Mouse (Mus musculus) bone marrow, adult 2 months (tissue): ENCODE data around the gene Mitd1. TPM values are rescaled to one million over a fixed set of nuclear protein-coding genes. Genes with fewer than 3 reads are reported as not detected.

Source experiments
- H3K27ac ChIP-seq: fragments of 200-500 bp; 2 replicates; pipeline ENCODE4 v1.5.1; 2012; ENCODE audit warnings: low read depth, mild to moderate bottlenecking, control low read depth, inconsistent platforms, low read length; ENCODE audit not compliant: control insufficient read depth, poor library complexity, insufficient read depth
- H3K4me1 ChIP-seq: fragments of 200-500 bp; 2 replicates; pipeline ENCODE4 v1.6.1; 2011; ENCODE audit warnings: low read length; ENCODE audit not compliant: control insufficient read depth, insufficient read depth
- H3K4me3 ChIP-seq: fragments of 200-500 bp; replicated peaks from 2 replicates; pipeline ENCODE3; 2011; ENCODE audit warnings: mild to moderate bottlenecking, low read depth, low read length, control low read depth; ENCODE audit not compliant: control insufficient read depth
- CTCF ChIP-seq: fragments of 200-500 bp; IDR thresholded peaks from 2 replicates; pipeline ENCODE4 v1.5.1; 2011; ENCODE audit warnings: low read length, control low read depth; ENCODE audit not compliant: control insufficient read depth, insufficient read depth
- POLR2A ChIP-seq: fragments of 200-500 bp; IDR thresholded peaks from 2 replicates; pipeline ENCODE4 v1.6.1; 2011; ENCODE audit warnings: low read depth, mild to moderate bottlenecking, control low read depth, low read length, borderline replicate concordance; ENCODE audit not compliant: control insufficient read depth
- WGBS: fragments of 180-500 bp; shearing (Covaris S2); methylation state at CpG from one replicate; pipeline ENCODE4 v1.1.7; 2018; 5-methylcytosine and 5-hydroxymethylcytosine counted together
- polyA plus RNA-seq: library from polyadenylated mRNA; stranded (reverse); fragments of >200 nt; gene quantifications from 2 replicates; pipeline ENCODE4 v1.2.4, GENCODE M21; 2011; ENCODE audit warnings: low replicate concordance; ENCODE audit not compliant: missing spikeins, insufficient read depth, insufficient read length

Mitd1 gene
- polyA plus RNA-seq, 1 experiment, result 15.3 TPM

DNA sequence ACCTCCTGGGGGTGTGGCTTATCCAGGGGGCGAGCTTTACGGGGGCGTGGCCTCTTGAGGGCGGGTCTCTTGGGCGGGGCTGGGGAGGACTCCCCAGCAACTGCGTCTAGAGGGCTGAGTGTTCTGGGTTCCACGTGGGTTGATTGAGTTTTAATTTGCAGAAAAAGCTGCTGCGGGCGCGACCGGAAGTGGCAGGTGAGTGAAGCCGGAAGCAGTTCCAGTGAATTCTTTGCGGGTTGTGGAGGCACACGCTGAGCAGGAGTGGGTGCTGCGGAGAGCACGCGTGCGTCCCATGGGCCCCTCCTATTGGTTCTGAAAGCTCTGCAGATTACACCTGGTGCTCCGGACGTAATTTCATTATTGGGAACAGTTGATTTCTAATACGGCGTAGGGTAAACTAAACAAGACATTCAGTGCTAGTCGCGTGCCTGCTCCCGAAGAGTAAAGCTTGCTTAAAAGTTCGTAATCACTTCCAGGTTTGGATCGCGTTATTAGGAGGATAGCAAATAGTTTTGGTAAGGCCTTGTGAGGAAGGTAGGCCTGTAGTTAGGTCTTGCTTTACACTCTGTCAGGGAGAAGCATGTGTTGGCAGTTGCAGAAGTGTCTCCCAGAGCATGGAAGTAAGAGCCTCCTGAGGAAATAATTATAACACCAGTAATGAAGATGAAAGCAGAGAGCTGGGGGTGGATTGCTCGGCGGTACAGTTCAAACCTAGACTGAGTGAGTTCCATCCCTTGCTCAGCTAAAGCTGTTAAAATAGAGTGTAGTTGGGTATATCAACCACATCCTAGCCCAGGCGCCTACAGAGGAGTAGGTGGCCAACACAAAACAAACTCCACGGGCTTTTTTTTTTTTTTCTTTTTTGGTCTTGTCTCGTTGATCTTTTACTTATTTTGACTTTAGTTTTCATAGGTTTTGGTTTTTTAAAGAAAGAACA, 17.8 kb downstream of the Mitd1 start:
- peaks cover 3% of the 10 kb centered on the region for H3K4me1 ChIP-seq
- H3K27ac ChIP-seq, result no peak overlapping the region
- WGBS, result 2% methylated on average over 33 of the region's 33 CpGs
- H3K4me3 ChIP-seq, result peak overlapping the region; percentile 76
- no peak for TF ChIP-seq POLR2A
- no peak for TF ChIP-seq CTCF

DNA sequence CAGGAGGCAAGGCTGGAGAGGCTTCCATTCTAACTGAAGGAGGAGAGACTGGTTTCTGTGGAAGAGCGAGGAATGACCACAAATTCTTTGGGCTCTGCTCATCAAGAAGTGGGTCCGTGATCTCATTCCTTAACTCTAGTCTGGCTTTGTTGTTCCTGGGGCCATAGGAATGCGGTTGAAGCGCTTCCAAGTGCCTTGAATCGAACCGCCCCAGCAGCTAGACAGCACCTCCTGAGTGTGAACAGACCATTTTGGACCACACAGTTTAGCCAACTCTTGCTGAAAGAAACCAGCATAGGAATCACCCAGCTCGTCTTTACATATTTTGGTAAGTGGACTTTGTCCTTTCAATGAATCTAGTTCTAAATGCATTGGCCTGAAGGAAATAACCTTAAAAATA, 18.5 kb downstream of the Mitd1 start, which contains the start of gene Lipt1:
Gene Lipt1 (plus strand): TSS at position 35 of the 400 bp plus-strand sequence.
- no peak for TF ChIP-seq CTCF
- TF ChIP-seq POLR2A, result no peak

DNA sequence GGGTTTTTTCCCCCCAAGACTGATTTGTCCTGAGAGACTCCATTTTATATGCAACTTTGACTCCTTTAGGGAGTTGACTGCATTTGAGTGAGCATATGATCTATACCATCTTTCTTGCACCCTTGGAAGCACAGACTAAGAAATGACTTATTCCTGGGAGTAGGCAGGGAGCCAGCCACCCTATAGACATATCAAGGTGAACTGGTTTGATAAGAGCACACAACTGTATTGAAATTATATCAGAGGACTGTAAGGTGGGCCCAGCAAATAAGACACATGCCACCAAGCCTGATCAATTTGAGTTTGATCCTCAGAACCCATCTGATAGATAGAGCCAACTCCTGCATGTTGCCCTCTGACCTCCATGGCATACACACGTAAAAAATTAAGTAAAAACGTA, 20.8 kb downstream of the Mitd1 start:
- 77% methylated on average over 2 of the region's 2 CpGs for whole genome bisulfite sequencing
- H3K27ac ChIP-seq, result no peak overlapping the region
- peaks cover 3% of the 10 kb centered on the region for H3K4me1 ChIP-seq
- TF ChIP-seq POLR2A (no peak), CTCF (no peak)
- no peak overlapping the region for H3K4me3 ChIP-seq

More for the DNA sequence above, 18.5 kb downstream of the Mitd1 start, which contains the start of gene Lipt1:
- Histone ChIP-seq H3K4me1 (peaks cover 3% of the 10 kb centered on the region), H3K4me3 (peak within 1 kb of the TSS; percentile 76), H3K27ac (peak within 1 kb of the TSS; percentile 41; the same call in 1 of the 2 replicates)
- WGBS, result 25% methylated on average over 7 of the region's 7 CpGs

DNA sequence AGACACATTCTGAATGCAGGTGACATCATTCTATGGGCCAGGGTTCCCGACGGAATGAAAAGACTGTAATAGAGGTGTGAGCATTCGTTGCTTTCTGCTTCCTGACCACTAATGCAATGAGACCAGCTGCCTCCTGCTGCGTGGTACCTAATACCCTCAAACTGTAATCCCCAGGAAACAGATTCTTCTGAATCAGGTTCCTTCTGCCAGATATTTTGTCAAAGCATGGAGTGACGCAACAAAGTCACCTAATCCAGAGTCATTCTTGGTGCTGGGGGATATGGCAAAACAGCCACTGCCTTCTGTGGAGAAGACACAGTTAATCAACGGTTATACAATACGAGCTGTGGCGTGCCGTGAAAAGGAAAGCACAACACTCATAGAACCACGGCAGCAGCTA, 21.6 kb downstream of the Mitd1 start:
- H3K4me3 ChIP-seq, result peak overlapping the region; percentile 39
- WGBS, result 11% methylated on average over 10 of the region's 10 CpGs
- peaks cover 3% of the 10 kb centered on the region for H3K4me1 ChIP-seq
- H3K27ac ChIP-seq, result no peak overlapping the region
- no peak for TF ChIP-seq CTCF
- TF ChIP-seq POLR2A, result no peak

DNA sequence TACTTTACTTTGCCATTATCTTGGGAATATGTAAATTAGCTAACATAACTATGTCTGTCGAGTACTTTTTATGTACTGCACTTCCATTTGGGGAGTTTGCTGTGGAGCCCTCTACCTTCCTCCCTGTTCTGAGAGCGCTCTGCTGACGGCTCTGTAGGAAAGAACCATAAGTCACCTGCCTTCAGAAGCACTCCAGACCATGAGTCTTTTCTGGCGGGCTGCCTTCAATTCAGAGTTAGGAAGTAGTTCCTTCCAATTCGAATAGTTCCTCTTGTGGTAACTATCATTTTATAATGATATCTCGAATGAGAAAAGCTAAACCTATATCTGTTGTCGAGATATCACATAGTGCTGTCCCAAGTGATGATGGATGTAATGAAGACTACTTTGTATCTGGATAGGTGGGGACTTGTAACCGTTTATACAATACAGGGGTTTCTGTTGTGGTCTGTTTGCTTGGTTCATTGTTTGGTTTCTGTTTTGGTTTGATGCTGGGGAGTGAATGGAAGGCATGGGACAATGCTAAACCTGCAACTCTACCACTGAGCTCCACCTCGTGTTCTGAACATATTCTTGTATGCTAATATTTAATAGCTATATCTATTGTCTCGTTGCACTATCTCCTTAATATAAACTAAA, 22.4 kb downstream of the Mitd1 start:
- Histone ChIP-seq H3K27ac (no peak overlapping the region), H3K4me1 (peaks cover 3% of the 10 kb centered on the region), H3K4me3 (no peak overlapping the region)
- WGBS, result 17% methylated on average over 10 of the region's 10 CpGs
- TF ChIP-seq POLR2A (no peak), CTCF (no peak)

DNA sequence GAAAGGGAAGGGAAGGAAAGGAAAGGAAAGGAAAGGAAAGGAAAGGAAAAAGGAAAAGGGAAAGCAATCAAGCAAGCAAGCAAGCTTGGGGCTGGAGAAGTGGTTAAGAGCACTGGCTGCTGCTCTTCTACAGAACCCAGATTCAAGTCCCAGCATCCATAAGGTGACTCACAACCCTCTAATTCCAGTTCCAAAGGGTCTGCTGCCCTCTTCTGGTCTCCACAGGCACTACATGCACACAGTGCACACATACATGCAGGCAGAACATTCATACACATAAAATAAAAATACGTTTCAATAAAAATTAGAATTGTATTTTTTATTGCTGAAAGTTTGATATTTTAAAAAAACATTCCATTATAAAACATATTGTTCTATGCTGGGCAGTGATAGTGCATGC, 23.2 kb downstream of the Mitd1 start:
- Histone ChIP-seq H3K4me3 (no peak overlapping the region), H3K4me1 (peaks cover 3% of the 10 kb centered on the region), H3K27ac (no peak overlapping the region)
- WGBS, result 88% methylated on average over 1 of the region's 1 CpGs
- TF ChIP-seq POLR2A (no peak), CTCF (peak; percentile 75)

DNA sequence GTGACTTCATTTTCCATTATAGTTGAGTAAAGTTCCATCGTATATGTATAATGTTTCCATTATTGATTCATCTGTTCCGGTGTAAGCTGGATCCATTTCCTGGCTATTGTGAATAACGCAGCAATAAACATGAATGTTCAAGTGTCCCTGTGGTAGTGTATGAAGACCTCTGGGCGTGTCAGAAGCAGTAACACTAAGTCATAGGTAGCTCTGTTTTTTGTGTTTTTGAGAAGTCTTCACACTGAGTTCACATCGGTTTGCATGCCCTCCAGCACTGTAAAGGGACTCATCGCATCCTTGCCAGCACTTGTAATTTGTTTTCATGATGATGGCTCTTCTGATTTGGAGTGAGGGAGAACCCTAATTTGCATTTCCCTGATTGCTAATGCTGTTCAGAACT, 23.9 kb downstream of the Mitd1 start, which contains the start of gene Tsga10:
Gene Tsga10 (minus strand): TSS at position 144 of the 400 bp plus-strand sequence.
- Histone ChIP-seq H3K4me1 (peaks cover 3% of the 10 kb centered on the region), H3K27ac (peak within 1 kb of the TSS; percentile 73), H3K4me3 (peak within 1 kb of the TSS; percentile 79)
- 85% methylated on average over 6 of the region's 6 CpGs for WGBS
- no peak for TF ChIP-seq CTCF
- no peak for TF ChIP-seq POLR2A

DNA sequence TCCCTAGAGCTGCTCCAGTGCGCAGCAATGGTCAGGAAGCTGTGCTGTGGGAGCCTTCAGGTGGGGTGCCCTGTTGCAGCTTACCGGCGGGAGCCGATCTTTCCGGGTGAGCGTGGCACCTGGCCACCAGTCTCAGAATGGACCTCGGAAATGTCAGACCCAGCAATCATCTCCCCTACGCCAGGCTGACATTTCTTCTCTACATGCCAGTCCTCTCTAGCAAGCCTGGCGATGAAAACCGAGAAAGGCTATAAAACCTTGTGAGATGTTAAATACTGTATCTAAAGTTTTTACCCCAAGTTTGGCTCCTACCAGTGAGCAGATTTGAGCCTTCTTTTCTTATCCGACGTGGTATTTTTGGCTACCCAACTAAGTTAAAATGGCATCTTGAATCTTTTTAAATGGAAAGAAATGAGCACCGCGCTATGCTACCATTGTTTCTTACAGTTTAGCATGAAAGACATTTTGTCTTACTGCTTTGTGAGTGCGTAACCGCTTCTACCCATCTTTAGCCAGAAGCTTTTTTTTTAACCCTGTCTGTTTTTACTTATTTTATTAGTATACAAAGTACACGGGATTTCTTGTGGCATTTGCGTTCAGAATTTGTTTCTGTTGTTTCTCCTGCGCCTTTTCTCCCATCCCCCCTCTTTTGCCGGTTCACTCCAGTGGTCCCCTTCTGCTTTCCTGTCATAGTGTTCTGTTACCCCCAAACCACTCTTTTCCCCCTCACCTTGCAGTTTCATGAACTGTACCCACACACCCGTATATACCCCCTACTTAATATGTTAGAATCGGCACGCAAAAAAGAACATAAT, 24.6 kb downstream of the Mitd1 start:
- Histone ChIP-seq H3K4me3 (peak overlapping the region; percentile 79), H3K4me1 (peaks cover 3% of the 10 kb centered on the region), H3K27ac (peak overlapping the region; percentile 73)
- 11% methylated on average over 23 of the region's 23 CpGs for WGBS
- TF ChIP-seq POLR2A (no peak), CTCF (no peak)
